Mouse (Mus musculus) urinary bladder, postnatal 10 days (tissue): Measurements from ENCODE around the gene Wars.

Experiments
- DNase-seq: peaks from one replicate; pipeline ENCODE4 v3.0.0; 2022; ENCODE audit warnings: low spot score

Gene Wars

DNA sequence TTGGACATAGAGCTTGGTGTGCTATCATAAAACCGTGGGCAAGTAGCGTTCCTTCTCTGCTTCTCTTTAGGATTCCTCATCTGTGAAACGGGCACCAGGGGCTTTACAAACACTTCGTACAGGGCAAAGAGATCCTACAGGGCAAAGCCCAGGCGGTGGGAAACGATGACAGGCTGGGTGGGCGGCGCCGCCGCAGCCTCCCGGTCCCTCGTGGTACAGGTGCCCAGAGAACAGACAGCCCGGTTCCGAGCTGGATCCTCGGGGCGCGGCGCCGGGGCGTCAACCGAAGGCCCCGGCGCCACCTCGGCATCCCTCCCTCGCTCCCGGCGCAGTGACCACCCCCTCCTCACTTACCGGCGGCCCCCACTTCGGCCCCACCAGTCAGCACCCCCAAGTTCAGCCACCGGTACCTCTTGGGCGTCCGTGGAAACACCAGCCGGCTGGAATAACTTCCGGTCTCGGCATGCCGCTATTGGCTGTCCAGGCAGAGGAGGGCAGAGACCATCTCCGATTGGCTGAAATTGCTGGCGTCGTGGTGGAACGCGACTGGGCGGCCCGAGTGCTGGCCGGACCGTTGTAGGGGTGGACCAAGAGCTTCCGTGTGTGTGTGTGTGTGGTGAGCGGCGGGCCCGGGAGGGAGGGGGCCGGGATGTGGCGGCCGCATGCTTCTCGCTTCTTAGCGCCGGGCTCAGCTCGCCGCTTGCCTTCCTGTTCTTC is at the start of gene Wars:
Gene Wars (minus strand): TSS at position 460 of the 717 bp plus-strand sequence.
- DNase-seq = peak; percentile 86

DNA sequence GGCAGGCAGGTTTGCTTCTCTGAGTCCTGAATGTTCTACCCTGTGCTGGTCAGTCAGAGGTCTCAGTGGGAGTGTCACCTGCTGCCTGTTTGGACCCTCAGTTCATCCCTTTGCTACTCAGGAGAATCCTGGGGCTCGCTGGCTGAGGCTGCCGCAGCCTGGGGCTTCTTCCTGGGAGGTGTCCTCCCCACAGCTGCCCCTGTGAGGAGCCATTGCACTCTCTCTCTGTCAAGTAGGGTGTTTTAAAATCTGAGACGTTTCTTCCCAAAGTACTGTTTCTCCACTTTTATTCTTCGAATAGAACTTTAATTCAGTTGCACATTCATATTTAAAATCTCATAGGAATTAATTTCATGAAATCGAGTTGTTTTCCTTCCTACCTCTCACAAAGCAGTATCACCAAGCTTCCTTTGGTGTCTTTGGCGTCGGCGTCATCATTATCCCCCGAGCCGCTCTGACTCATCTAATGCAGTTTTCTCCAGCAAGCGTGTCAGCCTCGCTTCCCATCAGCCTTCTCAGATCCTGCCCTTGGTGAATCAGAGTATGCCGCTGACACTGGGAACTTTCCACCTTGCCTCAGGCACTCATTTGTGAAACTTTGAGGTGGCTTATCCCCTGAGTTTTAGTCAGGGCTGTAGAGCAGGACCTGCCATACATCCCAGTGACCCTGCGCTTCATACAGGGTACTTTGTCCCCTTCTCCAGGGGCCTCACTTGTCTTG is 48.4 kb upstream of the Wars start:
- DNase-seq = no peak

DNA sequence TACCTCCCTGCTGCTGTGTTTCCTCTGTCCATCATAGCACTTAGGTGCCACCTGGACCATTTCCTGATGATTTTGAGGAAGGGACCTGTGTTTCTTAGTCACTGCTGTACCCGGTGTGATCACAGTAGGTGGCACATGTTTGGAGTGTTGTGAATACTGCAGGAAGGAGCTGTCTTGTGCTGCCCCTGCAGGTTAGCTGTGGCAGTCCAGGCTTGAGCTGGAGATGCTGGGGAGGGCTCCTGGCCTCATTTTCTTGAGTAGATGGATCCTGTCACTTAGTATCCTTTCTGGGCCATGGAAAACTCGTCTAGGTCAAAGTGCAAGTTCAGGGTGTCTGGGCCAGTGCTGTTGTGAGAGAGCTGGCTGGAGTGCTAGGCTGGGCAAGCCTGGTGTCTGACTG is 47.3 kb upstream of the Wars start:
- DNase-seq = no peak

DNA sequence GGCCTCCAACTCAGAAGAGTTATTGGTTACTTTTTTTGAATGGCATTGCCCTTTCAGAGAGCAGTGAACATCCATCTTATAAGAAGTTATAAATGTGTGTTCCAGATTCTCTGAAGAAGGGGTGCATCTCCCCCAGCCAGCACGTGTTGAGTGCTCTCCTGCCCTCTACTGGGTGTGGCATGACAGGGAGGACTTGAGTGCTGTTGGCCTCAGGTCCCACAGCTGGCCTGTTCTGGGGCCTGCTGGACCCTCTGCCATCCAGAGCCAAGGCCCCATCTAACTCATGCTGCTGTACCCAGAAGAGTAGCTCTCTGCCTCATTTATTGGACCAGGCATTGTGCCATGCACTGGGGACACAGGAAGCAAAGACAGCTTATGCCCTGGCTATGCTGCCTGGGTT is 46.3 kb upstream of the Wars start:
- DNase-seq = no peak

DNA sequence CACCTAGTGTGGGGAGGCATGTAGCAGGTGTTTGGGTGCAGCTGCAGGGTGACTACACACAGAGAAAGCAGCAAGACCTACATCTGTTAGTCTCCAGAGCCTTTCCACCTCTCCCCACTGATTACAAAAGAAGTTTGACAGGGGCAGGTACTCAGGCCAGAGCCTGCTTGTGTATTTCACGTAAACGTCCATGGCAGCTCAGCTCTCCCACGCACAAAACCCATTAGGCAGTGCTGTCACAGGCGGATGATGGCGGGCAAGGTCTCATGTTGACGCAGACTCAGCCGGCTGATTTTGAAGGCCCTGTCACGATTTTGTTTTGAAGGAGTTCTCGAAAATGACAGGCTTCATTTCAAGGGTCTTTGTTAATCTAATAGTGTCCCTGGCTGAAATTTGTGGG is 45.3 kb upstream of the Wars start:
- no peak for DNase-seq

DNA sequence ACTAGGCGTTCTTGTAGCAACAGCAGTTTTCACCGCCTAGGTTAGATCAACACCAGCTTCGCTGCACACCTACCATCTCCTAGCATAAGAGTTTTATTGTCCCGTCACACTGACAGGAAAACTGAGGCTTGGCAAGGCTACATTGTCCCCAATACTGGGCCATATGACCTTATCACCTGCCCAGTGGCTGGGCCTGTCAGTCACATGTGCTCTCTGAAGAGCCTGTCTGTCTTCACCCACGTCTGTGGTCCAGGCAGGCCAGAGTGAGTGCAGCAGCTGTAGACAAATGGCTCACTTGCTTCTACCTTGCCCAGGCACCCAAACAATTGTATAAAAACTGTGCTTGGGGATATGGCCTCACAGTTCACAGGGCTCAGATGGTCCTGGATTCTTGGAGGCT is 44.9 kb upstream of the Wars start:
- DNase-seq = no peak

DNA sequence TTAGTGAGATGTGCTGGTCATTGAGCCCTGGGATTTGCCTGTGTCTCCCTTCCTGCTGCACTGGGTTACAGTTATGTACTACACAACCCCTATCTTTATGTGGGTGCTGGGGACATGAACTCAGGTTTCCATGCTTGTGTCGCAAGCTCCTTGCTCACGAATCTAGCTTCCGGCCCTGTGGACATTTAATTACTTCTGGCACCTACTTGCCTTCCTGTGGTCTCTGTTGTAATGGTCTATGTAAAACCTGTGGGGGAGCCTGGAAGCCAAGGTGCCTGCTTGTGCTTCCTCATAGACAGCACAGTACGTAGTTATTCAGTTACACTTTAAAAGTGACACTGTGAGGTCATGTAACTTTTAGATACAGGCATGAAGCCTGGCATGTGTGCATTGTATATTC is 43.5 kb upstream of the Wars start:
- DNase-seq = no peak

DNA sequence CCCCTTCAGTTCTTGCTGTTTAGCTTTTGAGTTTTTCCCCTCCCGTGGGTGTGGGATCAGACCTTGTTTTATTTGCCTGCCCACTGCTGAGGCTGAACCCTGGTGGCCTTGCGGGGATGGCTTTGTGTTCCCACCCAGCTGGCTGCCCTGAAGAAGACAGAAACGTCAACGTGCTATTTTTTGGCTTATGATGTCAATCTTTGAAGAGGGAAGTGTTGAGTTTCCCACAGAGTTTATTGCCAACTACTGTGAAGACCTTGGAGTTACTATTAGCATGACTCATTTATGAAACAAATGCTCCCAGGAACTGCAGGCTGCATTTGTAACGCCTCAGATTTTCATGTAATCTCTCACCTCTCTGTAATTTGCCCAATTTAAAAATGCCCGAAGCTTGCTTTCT is 42.9 kb upstream of the Wars start:
- DNase-seq = no peak

DNA sequence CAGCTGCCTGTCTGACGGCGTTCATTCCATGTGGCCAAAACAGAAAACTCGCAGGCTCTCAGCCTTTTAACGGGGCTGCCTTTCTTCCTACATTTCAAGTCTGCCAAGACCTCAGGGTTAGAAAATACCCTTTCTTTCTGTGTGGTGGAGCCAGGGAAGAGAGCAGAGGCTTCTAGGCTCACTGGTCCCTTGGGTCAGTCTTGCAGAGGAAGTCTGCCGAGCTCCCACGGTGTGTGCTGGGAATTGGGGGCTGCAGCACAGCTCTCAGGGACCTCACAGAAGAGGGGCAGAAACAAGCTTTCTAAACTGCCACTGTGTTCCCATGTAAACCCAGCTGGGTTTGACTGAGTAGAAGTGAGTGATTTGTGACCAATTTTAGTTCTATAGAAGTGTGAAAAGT is 40.3 kb upstream of the Wars start:
- DNase-seq = no peak

DNA sequence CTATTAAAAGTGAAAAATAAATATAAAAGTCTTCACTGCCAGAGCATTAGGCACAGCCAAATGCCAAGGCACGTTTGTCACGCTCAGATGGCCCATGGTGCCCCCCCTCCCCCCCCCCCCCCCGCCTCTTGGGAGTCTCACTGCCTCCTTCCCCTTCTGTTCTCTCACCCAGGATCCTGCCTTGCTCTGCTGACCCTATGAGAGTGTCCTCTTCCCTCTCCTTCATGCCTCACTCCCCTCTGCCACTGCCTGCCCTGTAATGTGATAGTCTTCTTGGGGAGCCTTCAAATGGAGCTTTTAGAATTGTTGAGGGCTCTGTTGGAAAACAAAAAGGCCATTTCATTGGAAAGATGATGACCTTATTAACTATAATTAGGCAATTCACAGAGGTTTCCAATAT is 38.1 kb upstream of the Wars start:
- DNase-seq = no peak

DNA sequence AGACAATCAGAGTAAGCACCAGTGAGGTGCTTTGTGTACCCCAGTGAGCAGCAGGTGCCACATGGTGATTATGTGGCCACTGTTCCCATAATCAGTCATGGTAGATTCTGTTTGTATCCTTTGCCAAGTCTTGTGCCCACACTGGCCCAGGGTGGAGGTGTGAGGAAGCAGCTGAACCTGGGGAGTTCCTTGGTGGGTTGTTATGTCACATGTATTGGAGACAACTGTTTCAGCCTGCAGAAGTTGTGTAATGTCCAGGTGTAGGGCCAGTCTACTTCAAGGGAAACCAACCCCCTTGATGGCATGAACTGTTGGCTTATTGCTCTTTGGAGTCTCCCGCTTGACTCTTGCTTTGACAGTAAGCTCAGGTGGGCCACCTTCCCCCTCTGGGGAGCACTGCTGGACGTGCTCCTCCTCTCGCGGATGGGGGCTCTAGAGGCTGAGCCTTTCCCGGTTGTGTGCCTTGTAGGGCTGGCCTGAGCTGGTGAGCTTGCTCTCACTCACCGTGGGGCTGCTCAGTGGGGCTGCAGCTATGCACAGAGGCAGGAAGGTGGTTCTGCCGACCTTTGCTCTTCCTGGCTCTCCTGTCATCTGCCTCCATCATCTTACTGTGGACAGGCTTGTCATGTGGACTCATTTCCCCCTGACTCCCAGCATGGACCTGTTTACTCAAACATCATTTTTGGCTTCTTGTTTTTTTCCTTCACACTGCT is 37.5 kb upstream of the Wars start:
- no peak for DNase-seq

DNA sequence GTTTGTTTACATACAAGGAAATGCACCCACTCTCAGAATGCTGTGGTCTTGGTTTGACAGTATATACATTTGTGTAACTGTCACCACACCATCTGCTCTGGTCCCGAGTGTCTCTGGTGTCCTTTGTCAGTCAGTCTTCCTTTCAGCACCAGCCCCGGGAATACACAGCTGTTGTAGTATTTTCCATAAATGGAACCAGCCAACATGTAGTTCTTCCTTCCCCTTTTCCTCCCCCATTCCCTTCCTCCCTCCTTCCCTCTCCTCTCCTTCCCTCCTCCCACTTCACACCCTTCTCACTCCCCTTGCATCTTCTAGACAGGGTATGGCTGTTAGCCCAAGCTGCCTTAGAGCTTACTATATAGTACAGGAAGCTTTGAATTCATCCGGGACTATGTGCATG is 35.5 kb upstream of the Wars start:
- DNase-seq = no peak

DNA sequence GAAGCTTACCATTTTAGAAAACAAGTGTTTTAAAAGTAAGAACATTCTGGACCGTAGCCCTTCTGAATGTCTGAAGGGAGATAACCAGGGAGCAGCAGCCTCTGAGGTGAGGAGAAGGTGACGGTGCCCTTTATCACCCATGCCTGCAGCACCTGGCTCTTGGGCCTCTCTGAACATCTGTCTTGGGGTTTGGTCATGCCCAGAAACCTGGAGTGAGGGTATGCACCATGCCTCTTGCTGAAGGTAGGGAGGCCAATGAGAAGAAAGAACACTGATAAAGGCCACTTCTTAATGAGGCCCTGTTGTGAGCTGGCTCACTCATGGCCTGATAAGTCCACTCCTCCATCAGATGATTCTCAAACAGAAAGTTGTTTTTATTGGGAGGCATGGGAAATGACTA is 34.3 kb upstream of the Wars start:
- no peak for DNase-seq

DNA sequence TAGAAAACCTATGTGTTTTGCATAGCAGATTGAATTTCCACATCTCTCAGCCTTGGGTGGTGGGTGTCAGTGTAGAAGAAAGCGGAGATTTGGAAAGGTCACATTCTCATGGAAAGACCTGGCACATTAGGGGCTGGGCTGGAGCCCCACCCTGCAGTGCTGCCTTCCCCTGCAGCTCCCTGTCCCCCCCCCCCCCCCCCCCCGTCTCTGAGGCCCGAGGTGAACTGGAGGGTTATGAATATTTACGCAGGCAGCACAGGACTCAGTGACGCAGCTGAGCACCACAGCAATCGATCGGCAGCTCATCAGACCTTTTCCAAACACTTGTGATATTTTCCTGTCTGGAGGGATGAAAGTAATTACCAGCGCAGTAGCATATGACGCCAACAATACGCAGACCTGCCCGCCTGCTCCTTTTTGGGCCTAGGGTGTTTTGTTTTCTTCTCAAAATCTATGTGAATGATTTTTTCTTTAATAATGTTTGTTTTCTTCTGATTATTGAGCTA is 32.7 kb upstream of the Wars start:
- DNase-seq = no peak

DNA sequence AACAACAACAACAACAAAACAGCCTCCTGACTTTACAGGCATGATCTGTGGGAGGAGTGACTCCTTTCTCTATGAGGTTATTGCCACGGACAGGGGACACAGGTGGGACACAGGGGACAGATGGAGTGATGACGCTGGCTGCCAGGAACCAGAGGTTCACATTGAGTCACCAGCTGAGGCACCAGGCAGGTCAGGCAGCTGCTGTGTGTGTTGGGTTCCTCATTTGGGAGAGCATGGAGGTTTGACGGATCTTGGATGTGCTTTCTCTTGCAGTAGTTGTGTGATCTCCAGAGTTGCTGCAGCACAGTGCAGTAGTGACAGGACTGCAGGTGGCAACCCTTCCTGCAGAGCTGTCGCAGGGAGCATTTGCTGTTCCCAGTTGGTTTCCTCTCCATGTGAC is 24.8 kb upstream of the Wars start:
- DNase-seq = no peak

DNA sequence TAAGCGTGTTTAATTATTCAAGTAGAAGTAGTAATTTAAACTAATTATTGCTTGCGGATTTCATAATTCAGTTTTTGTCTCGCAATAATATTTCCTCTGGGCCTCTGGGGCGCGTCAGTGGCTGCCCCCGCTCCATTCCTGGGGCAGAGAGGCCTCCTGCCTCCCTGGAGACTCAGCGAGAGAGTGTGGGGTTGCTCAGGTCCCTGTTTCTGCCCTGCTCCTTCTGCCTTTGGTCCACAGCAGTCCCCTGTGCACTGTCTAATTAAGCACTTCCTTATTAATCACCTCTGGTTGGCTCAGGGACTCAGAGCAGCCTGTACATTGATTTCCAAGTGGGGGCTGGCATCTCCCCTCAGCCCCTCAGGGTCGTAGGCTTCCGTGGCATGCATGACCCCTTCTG is 23.5 kb upstream of the Wars start:
- DNase-seq = no peak

DNA sequence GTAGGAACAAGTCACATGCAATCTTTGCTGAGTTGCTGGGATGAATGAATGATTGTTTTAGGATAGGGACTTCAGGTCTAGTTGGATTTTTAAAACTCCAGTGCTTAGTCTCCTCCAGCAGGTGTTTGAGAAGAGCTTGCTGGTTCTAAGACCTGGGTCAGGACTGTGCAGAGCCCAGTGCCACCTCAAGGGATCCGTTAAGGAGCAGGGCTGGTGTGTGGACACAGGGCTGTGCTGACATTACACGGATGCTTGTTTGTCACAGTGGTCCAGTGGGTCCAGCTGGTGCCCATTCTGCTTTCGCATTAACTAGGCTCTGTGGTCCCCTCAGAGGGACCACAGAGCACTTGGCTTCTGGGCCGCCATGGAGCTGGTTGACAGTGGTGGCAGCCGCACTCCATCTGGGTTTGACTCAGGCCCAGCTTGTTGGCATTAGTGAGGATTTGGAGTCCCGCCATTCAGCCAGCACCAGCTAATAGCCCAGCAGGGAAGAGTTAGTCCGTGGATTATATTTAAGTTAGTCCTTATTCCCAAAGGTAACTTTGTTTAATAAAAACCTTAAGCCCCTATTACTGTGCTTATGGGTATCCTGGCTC is 22.6 kb upstream of the Wars start:
- no peak for DNase-seq

DNA sequence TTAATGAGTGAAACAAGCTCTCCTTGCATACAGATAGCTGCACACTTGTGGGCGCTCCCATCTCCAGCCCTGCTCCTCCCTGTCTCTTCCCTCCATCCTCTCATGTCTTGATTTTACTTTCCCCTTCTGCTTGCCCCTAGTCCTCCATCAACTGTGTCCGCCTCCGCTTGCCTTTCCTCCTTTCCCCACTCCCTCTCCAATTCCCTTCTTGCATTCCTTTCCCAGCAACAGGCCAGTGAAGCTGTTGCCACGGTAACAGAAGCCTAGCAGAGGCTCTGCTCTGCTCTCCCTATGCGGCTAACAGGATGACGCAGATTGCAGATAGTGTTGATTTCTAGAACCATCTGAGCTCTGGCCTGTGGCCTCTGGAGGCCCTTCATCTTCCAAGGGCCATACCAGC is 21.9 kb upstream of the Wars start:
- no peak for DNase-seq

DNA sequence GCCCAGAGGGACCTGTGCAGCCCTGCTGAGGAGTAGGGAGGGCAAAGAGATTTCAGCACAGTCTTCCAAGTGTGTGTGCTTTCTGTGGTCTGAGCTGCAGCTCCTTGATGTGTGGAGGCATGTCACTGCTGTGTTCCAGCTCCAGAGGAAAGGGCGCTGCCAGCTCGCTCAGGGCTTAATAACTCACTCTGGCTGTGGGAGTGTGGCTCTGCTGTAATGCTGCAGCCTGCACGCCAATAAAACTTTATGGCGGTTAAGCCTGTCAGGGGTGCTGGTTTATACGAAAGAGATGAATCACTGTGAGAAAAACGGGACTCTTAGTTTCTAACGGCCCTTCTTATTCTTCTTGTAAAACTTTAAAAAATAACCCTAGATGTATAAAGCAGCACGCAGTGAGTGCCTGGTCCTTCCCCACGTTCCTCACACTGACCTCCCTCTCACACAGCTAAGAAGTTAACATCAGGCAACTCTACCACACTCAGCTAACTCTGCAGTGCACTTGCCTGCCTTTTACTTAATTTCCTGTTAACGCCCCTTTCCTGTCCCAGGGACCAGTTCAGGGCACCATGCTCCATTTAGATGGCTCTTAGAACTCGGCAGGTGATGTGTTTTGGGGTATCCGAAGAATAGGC is 20.9 kb upstream of the Wars start:
- no peak for DNase-seq

DNA sequence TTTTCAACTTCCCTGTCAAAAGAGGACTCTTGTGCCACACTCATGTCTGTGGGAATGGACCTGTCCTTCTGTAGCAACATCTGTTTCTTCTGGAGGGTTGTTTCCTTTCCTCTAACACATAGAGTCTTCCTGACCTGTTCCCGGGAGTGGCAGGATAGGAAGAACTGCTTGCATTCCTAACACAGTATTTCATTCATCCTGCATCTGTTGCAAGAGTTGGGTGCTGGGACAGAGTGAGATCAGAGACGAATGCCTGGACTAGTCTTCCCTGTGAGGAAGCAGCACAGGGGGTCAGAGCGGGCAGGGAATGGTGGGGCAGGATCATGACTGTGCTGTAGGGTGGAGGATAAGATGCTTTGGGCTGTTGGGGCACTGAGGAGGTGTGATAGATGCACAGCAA is 20.2 kb upstream of the Wars start:
- no peak for DNase-seq

DNA sequence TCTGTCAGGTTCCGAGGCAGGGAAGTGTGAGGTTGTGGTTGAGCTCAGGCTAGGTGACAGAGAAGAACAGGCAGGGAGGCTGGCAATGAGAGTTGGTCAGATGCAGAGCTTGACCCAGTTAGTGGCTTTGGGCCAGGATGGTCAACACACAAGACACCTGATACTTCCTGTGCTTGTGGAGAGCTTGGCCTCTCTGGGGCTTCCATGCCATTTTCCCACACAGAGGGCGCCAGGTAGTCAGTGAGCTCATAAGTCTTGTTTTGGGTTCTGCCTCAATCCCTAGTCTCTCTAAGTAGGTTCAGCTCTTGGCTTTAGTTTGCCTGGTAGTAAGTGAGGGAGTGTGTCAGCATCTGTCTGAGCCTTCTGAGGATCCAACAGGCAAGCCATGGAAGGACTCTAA is 18.5 kb upstream of the Wars start:
- DNase-seq = no peak

DNA sequence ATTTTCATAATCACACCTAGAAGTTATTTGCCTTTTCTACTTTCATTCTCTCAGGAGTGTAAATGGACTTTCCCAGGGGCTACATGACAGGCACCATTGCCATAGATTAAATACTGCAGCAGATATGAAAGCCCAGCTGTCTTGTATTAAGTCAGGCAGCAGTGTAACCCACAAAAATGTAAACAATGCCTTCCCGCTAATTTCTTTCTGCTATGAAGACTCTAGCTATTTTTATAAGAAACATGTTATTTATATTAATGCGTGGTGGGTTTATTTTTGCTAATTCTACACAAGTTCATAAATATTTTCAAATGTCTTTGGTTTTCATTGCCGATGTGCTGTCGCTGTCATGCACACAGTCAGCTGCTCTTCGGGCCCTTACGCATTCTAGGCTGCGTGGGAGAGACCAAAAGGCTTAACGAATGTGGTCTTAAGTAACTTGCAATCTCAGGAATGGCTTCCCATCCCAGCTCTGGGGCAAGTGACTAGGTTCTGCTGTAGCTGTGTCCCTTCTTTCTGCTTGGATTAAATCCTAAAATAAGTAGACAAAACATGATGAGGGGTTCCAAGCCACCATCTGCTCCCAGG is 16.0 kb upstream of the Wars start:
- DNase-seq = no peak
